Mouse (Mus musculus): ENCODE results near the gene Srgap2.

Gene Srgap2

GRCm38 (mm10) chr1:131238931-131239381 lies 288.2 kb downstream of the Srgap2 start:
- DNase-seq = peak; percentile 71 to 80

DNA sequence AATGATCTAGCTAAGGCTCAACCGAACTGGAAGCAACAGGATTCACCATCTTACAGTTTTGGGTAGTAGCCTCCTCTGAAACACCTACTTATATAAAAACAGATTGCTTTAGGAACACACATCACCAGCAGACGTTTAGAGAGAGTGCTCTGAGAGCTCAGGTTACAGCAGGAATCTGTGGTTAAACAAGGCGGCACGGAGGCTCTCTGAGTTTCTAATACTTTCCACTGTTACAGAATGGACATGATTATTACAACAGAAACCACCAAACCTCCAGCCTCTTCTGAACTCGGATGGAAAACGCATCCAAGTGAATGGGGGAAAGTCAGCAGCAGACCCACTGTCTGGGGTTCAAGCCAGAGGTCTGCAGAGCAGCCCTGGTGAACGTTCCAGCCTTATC lies 291.1 kb downstream of the Srgap2 start:
- DNase-seq = no peak

Measured in kidney, postnatal 25 days (tissue).